Mouse (Mus musculus) activated CD4-positive, CD25-positive, alpha-beta regulatory T cell (primary cell): Measurements from ENCODE around the gene Xlr5c. TPM values are rescaled to one million over a fixed set of nuclear protein-coding genes. Genes with fewer than 3 reads are reported as not detected.

Experiments used
- polyA plus RNA-seq, 2 experiments: library from polyadenylated mRNA; unstranded; fragments of 100-300 nt; shearing (Covaris generic); gene quantifications; one replicate each; pipeline ENCODE4 v1.2.1; 2017

The Xlr5c gene
- not detected for polyA plus RNA-seq

DNA sequence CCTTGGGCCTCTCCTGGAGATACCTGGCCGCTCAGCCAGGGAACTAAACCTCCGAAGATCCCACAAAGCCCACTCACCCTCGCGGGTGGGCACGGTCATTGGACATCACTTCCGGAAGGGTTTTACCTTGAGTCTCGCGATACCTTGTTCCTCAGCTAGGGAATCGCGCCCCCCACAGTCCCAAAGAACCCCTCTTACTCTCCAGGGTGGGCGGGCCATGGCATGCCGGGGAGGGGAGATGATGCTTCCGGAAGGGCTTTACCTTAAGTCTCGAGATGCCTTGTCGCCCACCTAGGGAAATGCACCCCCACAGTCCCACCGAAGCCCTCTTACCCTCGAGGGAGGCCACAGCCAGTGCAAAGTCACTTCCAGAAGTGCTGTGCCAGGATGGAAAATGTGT is at the start of gene Xlr5c, which contains the start of gene Xlr5a:
Gene Xlr5c (minus strand): TSS at position 101 of the 400 bp plus-strand sequence.
Gene Xlr5a (minus strand): TSS at position 101 of the 400 bp plus-strand sequence.

DNA sequence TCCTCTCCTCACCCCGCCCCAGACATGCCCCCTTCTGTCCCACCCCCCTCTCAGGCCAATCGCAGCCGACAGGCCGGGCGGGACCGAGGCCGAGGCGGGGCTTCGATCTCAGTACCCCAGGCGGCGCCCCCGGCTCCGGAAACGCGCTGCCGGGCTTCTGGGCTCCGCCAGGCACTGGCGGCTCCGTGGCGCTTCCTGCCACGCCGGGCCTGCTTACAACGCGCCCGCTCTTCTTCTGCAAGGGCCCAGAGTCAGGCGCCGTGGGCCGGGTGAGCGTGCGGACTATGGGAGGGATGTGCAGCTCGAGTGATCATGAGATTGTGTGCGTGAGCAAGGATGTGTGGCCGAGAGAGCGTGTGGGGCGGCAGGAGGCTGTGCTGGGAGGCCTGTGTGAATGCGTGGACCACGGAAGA is 49.7 kb upstream of the Xlr5c start, which contains the start of gene Zfp275:
Gene Zfp275 (plus strand): TSS at position 139 of the 413 bp plus-strand sequence.

DNA sequence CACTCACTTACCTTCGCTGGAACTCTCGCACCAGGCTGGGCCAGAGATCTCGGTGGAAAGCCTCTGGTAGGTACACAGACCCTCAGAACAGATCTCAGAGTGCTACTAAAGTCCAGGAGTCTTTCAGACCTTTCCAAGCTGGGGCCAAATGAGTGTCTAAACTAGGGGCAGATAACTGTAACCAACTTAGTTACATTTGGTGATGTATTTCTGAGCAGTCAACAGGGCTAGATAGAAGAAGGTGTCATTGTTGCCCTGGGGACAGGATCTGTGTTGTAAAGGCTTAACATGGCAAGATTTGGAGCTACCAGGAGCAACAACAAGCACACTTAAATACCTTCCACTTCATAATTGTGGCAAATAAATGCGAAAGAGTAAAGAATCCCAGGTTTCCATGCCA is 44.0 kb upstream of the Xlr5c start, which contains the start of gene Gm45015:
Gene Gm45015 (minus strand): TSS at position 101 of the 400 bp plus-strand sequence.

DNA sequence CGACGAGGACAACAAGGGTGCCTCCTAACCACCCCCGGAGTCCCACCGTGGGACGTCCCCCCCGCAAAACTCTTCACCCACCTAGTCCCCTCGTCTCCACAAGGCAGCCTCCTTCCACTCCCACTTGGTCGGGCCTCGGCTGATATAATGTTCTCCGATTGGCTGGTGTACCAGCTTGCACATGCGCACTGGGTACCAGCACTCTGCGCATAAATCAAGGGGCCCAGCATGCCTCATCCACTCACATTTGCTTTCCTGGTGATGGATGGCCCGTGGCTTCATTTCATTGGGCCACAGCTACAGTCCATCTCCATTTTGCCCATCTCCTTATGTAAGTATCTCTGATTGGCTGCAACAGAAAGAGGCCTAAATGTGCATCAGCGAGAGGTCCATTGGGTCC is 27.5 kb downstream of the Xlr5c start, which contains the start of gene Xlr3c:
Gene Xlr3c (minus strand): TSS at position 121 of the 400 bp plus-strand sequence.

DNA sequence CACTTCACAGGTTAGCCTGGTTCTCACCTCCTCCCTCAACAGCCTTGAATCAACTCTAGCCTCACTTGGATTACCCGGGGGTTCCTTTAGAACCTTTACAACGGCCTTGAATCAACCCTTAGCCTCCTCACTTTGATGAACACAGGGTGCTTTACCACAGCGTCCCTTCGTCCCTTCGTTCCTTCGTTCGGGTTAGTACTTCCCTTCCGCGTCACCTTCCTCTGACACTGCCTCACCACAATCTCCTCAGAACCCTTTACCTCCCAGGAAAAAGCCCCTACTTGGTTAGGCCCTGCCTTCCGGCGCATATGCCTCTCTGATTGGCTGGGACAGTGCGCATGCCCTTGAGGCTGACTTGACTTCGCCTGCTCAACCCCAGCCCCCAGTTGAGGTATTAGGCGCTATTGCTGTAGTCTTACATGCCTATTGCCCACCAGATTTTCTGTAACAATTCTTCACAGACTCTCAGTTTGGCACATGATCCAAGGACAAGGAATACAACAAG is 49.9 kb downstream of the Xlr5c start, which contains the start of gene Xlr4c:
Gene Xlr4c (minus strand): TSS at position 310 of the 505 bp plus-strand sequence.

Other genes starting within 250 kb of the Xlr5c start
- not detected for gene Pnma3, start 228.2 kb downstream of the Xlr5c start, polyA plus RNA-seq
- 10 to 100 TPM; 78.3 to 92.0 TPM for gene Xlr4a, start 210.5 kb downstream of the Xlr5c start, polyA plus RNA-seq
- 1 to 10 TPM in 1 of 2 experiments, under 1 TPM in 1; 0.33 to 4.0 TPM for gene Xlr3a, start 195.9 kb downstream of the Xlr5c start, polyA plus RNA-seq
- gene Gm14685, start 175.9 kb downstream of the Xlr5c start, polyA plus RNA-seq, result under 1 TPM in 1 of 2 experiments, not detected in 1; 0.20 TPM
- gene Xlr5b, start 144.2 kb downstream of the Xlr5c start, polyA plus RNA-seq, result not detected
- gene DXBay18, start 143.5 kb downstream of the Xlr5c start, polyA plus RNA-seq, result not detected
- gene Spin2d, start 116.0 kb downstream of the Xlr5c start, polyA plus RNA-seq, result not detected
- gene Xlr3b, start 100.8 kb downstream of the Xlr5c start, polyA plus RNA-seq, result 10 to 100 TPM in 1 of 2 experiments, 1 to 10 TPM in 1; 4.4 to 19.7 TPM
- 100 to 1,000 TPM; 126 to 145 TPM for gene Xlr4b, start 78.6 kb downstream of the Xlr5c start, polyA plus RNA-seq
- gene F8a, start 64.7 kb downstream of the Xlr5c start, polyA plus RNA-seq, result 10 to 100 TPM; 17.4 to 19.3 TPM
- gene Xlr4c, start 49.8 kb downstream of the Xlr5c start, polyA plus RNA-seq, result 10 to 100 TPM; 60.1 to 81.5 TPM
- gene Xlr3c, start 27.6 kb downstream of the Xlr5c start, polyA plus RNA-seq, result under 1 TPM in 1 of 2 experiments, not detected in 1; 0.13 TPM
- gene Xlr5a, start within 50 bp of the Xlr5c start, polyA plus RNA-seq, result under 1 TPM in 1 of 2 experiments, not detected in 1; 0.12 TPM
- gene Gm45015, start 43.9 kb upstream of the Xlr5c start, polyA plus RNA-seq, result not detected
- gene Zfp275, start 49.6 kb upstream of the Xlr5c start, polyA plus RNA-seq, result 10 to 100 TPM in 1 of 2 experiments, 1 to 10 TPM in 1; 8.2 to 11.7 TPM
- gene Gm18336, start 105.8 kb upstream of the Xlr5c start, polyA plus RNA-seq, result not detected
- gene Zfp92, start 118.1 kb upstream of the Xlr5c start, polyA plus RNA-seq, result under 1 TPM in 1 of 2 experiments, not detected in 1; 0.25 TPM
- gene Trex2, start 142.4 kb upstream of the Xlr5c start, polyA plus RNA-seq, result not detected
- 10 to 100 TPM; 23.0 to 36.2 TPM for gene Haus7, start 166.1 kb upstream of the Xlr5c start, polyA plus RNA-seq
- under 1 TPM in 1 of 2 experiments, not detected in 1; 0.06 TPM for gene Bgn, start 190.6 kb upstream of the Xlr5c start, polyA plus RNA-seq
- not detected for gene Atp2b3, start 210.1 kb upstream of the Xlr5c start, polyA plus RNA-seq